Mouse (Mus musculus) small intestine, adult 2 months (tissue): ENCODE data around the gene Dzip1. TPM values are rescaled to one million over a fixed set of nuclear protein-coding genes. Genes with fewer than 3 reads are reported as not detected.

ENCODE experiments used
- H3K27ac ChIP-seq: fragments of 200-500 bp; 2 replicates; pipeline ENCODE4 v1.5.1; 2012; ENCODE audit warnings: low read depth, low read length, control low read depth, inconsistent platforms; ENCODE audit not compliant: insufficient read depth
- H3K27me3 ChIP-seq: fragments of 200-500 bp; 2 replicates; pipeline ENCODE4 v1.6.1; 2012; ENCODE audit warnings: mild to moderate bottlenecking, moderate library complexity, low read length, inconsistent platforms; ENCODE audit not compliant: control insufficient read depth, insufficient read depth
- H3K36me3 ChIP-seq: fragments of 200-500 bp; 2 replicates; pipeline ENCODE4 v1.6.1; 2012; ENCODE audit warnings: mild to moderate bottlenecking, low read length, control low read depth, inconsistent platforms; ENCODE audit not compliant: control insufficient read depth, insufficient read depth
- H3K4me1 ChIP-seq: fragments of 200-500 bp; 2 replicates; pipeline ENCODE4 v1.6.1; 2012; ENCODE audit warnings: low read length, inconsistent platforms, mixed read lengths; ENCODE audit not compliant: control insufficient read depth, insufficient read depth, insufficient read length
- H3K4me3 ChIP-seq: fragments of 200-500 bp; 2 replicates; pipeline ENCODE4 v1.5.1; 2012; ENCODE audit warnings: low read depth, mild to moderate bottlenecking, control low read depth, inconsistent platforms, low read length, moderate library complexity
- CTCF ChIP-seq: fragments of 200-500 bp; IDR thresholded peaks from 2 replicates; pipeline ENCODE4 v1.5.1; 2012; ENCODE audit warnings: low read depth, mild to moderate bottlenecking, control low read depth, inconsistent platforms, low read length, moderate library complexity, mixed read lengths; ENCODE audit not compliant: insufficient replicate concordance, insufficient read length; ENCODE audit errors: extremely low read depth
- POLR2A ChIP-seq: fragments of 200-500 bp; IDR thresholded peaks from 2 replicates; pipeline ENCODE4 v1.6.1; 2012; ENCODE audit warnings: low read depth, mild to moderate bottlenecking, control low read depth, inconsistent platforms, low read length, moderate library complexity
- WGBS: fragments of 180-500 bp; shearing (Covaris S2); methylation state at CpG from one replicate; pipeline ENCODE4 v1.1.7; 2018; 5-methylcytosine and 5-hydroxymethylcytosine counted together
- polyA plus RNA-seq: library from polyadenylated mRNA; depleted of rRNA; stranded (reverse); fragments of >200 nt; gene quantifications from 2 replicates; pipeline ENCODE4 v1.2.3, GENCODE M21; 2012

Gene Dzip1
- polyA plus RNA-seq, 1 experiment, result 2.3 TPM

DNA sequence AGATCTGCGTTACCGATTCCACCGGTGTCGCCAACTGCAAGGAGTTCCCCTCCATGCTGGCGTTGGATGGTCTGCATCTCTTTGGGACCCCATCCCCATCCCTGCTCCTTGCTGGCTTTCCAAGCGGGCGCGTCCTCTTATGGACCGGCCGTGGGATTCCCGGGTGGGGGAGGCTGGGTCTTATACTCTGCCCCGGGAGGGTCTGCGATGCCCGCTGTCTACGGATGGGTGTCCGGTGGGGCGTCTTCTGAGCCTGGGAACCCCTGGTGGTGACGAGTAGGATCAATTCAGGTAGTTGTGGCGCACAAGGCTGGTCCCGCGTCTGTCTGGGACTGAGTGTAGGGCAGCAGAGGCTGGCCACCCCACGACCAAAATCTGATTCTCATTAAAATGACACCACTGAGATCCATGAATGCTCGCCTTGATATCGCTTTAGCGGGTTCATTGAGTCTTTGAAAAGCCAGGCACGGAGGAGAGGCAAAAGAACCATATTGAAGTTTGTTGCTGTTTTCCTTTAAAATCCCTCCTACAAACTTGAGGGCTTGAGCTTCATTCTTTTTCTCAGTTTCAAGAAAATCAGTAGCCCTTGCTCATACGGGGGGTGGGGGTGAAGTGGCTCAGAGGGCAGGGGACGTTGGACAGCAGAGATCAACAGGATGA lies 70.0 kb downstream of the Dzip1 start:
- Histone ChIP-seq H3K36me3 (no peaks in the 10 kb centered on the region), H3K4me3 (peak overlapping the region; percentile 58), H3K27me3 (peaks cover 11% of the 10 kb centered on the region), H3K27ac (no peak overlapping the region), H3K4me1 (peaks cover 3% of the 10 kb centered on the region; the same call in 1 of the 2 replicates)
- TF ChIP-seq POLR2A (no peak), CTCF (no peak)
- WGBS, result 3% methylated on average over 28 of the region's 28 CpGs

GRCm38 (mm10) chr14:118854371-118855114 lies 70.7 kb downstream of the Dzip1 start:
- peaks cover 3% of the 10 kb centered on the region; the same call in 1 of the 2 replicates for H3K4me1 ChIP-seq
- TF ChIP-seq POLR2A, result no peak
- no peak overlapping the region for H3K27ac ChIP-seq
- 5% methylated on average over 48 of the region's 48 CpGs for WGBS
- peak overlapping the region; percentile 58 for H3K4me3 ChIP-seq
- H3K27me3 ChIP-seq, result peaks cover 11% of the 10 kb centered on the region
- H3K36me3 ChIP-seq, result no peaks in the 10 kb centered on the region

DNA sequence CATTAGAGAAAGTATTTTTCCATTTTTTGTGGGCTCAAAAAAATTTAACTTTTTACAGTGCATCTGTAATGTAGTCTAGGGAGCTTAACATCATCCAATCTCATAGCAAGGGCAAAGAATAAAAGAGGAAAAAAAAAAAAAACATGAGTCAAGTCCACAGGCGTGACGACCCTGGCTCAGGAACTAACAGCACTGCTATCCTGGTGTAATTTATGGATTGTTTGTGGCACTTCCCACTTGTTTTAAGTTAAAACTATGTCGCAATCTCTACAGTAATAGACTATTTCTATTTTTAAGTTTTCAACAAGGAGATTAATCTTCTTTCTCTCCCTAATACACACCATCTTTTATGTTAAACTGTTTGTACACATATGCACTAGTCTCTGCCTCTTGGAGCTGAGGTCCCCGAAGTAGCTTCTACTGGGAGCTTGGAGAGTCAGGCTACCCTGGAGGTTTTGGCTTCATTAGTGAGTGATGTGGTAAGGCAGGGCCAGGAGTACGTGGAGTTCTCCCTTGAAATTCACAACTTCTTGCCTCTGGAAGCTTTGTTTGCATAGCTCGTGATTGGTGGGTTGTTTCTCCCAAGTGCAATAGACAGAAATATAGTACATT lies 73.7 kb downstream of the Dzip1 start:
- H3K4me1 ChIP-seq, result peaks cover 3% of the 10 kb centered on the region; the same call in 1 of the 2 replicates
- H3K27me3 ChIP-seq, result peaks cover 11% of the 10 kb centered on the region
- no peak overlapping the region for H3K27ac ChIP-seq
- WGBS, result 40% methylated on average over 6 of the region's 6 CpGs
- no peaks in the 10 kb centered on the region for H3K36me3 ChIP-seq
- TF ChIP-seq POLR2A (no peak), CTCF (no peak)
- H3K4me3 ChIP-seq, result no peak overlapping the region

DNA sequence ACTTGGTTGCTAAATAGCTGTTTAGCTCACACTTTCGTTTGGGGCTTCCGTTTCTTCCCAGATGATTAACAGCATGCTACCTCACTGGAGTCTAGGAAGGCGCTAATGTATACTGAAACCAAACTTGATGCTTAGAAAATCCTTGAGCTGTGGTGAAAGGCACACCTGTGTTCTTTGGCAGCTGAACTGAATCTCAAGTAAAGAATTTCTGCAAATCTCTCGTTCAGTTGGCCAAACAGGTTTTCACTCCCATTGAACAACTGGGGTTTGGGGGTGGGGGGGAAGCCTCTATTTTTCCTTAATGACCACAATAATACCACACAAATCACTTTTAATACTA lies 74.6 kb downstream of the Dzip1 start:
- Histone ChIP-seq H3K4me1 (peaks cover 3% of the 10 kb centered on the region; the same call in 1 of the 2 replicates), H3K27me3 (peaks cover 11% of the 10 kb centered on the region), H3K27ac (no peak overlapping the region), H3K36me3 (no peaks in the 10 kb centered on the region), H3K4me3 (no peak overlapping the region)
- 53% methylated on average over 4 of the region's 4 CpGs for WGBS
- TF ChIP-seq POLR2A, result no peak

DNA sequence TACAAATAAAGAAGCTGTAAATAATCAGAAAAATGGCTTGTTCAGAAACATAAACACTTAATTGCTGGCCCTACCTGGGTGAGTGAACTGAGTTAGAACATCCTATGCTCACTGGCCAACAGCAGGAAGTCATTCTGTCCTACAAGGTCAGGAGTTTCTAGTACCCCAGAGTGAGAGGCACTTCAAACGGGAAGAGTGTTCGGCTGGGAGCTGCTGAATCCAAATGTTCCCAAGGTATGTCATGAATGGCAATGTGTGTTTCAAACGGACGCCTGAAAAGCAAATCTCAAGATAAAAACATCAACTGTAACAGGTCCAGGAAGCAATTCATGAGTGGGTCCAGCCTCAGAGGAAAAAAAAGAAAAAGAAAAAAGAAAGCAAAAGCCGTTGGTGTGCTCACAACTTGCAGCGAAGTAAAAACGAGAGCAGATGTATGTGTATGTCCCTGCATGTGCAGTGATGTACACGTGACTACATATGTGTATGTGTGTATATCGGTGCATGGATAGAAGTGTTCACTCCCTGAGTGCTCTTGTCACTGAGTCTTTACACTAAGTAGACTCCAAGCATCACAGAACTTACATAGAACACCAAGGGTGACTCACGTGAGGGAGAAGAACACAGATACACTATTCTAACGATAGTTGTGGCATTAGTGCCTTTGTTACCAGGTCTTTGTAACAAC lies 75.1 kb downstream of the Dzip1 start:
- WGBS, result 61% methylated on average over 11 of the region's 11 CpGs
- TF ChIP-seq POLR2A (no peak), CTCF (no peak)
- H3K27ac ChIP-seq, result no peak overlapping the region
- H3K4me3 ChIP-seq, result no peak overlapping the region
- H3K36me3 ChIP-seq, result no peaks in the 10 kb centered on the region
- H3K27me3 ChIP-seq, result peaks cover 7% of the 10 kb centered on the region
- H3K4me1 ChIP-seq, result peaks cover under 1% of the 10 kb centered on the region; the same call in 1 of the 2 replicates

- Histone ChIP-seq H3K27me3 (no peaks in the 10 kb centered on the region), H3K36me3 (no peaks in the 10 kb centered on the region), H3K4me3 (no peak overlapping the region), H3K27ac (no peak overlapping the region), H3K4me1 (no peaks in the 10 kb centered on the region)
- TF ChIP-seq CTCF (no peak), POLR2A (no peak)
- WGBS, result 44% methylated on average over 7 of the region's 7 CpGs
Observed at GRCm38 (mm10) chr14:118848171-118848570, 77.1 kb downstream of the Dzip1 start.

DNA sequence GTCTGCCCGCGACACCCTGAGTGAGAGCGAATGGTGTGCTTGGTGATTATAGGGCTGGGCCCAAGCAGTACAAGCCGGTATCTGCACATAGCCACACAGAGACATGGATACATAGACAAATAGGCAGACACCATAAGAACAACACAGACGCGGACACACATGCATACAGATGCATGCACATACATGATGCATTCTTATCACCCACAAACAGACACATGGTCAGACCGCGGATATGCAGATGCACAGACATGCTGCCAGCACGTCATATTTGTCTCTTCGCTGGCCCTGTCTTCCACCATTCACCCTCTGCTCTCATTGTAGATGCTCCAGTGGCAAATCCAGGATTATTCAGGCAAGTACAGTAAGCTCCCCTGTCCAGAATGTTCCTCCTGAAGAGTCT lies 78.4 kb downstream of the Dzip1 start:
- H3K4me1 ChIP-seq, result no peaks in the 10 kb centered on the region
- no peaks in the 10 kb centered on the region for H3K27me3 ChIP-seq
- TF ChIP-seq POLR2A, result no peak
- no peak for TF ChIP-seq CTCF
- no peak overlapping the region for H3K27ac ChIP-seq
- WGBS, result 94% methylated on average over 10 of the region's 10 CpGs
- H3K4me3 ChIP-seq, result no peak overlapping the region
- H3K36me3 ChIP-seq, result no peaks in the 10 kb centered on the region
